Mouse (Mus musculus) heart, postnatal 0 days (tissue): ENCODE measurements around the gene Havcr2. TPM values are rescaled to one million over a fixed set of nuclear protein-coding genes. Genes with fewer than 3 reads are reported as not detected.

Experiments
- ATAC-seq: fragments of 200-750 bp; cut with Nextera tagmentation; 2 replicates; pipeline ENCODE4 v1.8.0; 2017; ENCODE audit warnings: low read depth, moderate number of reproducible peaks, moderate library complexity; ENCODE audit not compliant: insufficient read depth
- DNase-seq: peaks from one replicate; pipeline ENCODE4 v3.0.0-alpha.2; 2016; ENCODE audit warnings: low spot score
- H3K27ac ChIP-seq: fragments of 300-500 bp; sonication (generic); 2 replicates; pipeline ENCODE4 v1.5.1; 2014; ENCODE audit warnings: low read depth, mild to moderate bottlenecking
- H3K27me3 ChIP-seq: fragments of 300-500 bp; sonication (generic); 2 replicates; pipeline ENCODE4 v1.6.1; 2014; ENCODE audit warnings: low read length, mixed read lengths; ENCODE audit not compliant: control insufficient read depth, insufficient read depth
- H3K36me3 ChIP-seq: fragments of 300-500 bp; sonication (generic); replicated peaks from 2 replicates; pipeline ENCODE4 v1.6.1; 2014; ENCODE audit warnings: low read length, mixed read lengths; ENCODE audit not compliant: control insufficient read depth, insufficient read depth
- H3K4me1 ChIP-seq: fragments of 300-500 bp; sonication (generic); 2 replicates; pipeline ENCODE4 v1.6.1; 2014; ENCODE audit warnings: antibody characterized with exemption; ENCODE audit not compliant: control insufficient read depth, insufficient read depth
- H3K4me2 ChIP-seq: fragments of 300-500 bp; sonication (generic); 2 replicates; pipeline ENCODE4 v1.6.1; 2014; ENCODE audit warnings: low read depth, mild to moderate bottlenecking, low read length, moderate library complexity
- H3K4me3 ChIP-seq: fragments of 300-500 bp; sonication (generic); 2 replicates; pipeline ENCODE4 v1.5.1; 2014; ENCODE audit warnings: low read depth, low read length
- H3K9ac ChIP-seq: fragments of 300-500 bp; sonication (generic); replicated peaks from 2 replicates; pipeline ENCODE4 v1.6.1; 2014; ENCODE audit warnings: low read depth, low read length, mixed read lengths
- H3K9me3 ChIP-seq: fragments of 300-500 bp; sonication (generic); replicated peaks from 2 replicates; pipeline ENCODE4 v1.6.1; 2016; ENCODE audit warnings: low read length; ENCODE audit not compliant: control insufficient read depth
- CTCF ChIP-seq: IDR thresholded peaks from 2 replicates; pipeline ENCODE4 v1.5.1; 2016; ENCODE audit warnings: antibody characterized with exemption, control low read depth, low read depth
- EP300 ChIP-seq: IDR thresholded peaks from 2 replicates; pipeline ENCODE4 v1.6.1; 2016; ENCODE audit warnings: antibody characterized with exemption, low read depth
- WGBS: fragments of 180-500 bp; shearing (Covaris S2); extraction: QIAGEN DNeasy Blood & Tissue Kit; methylation state at CpG from one replicate; pipeline ENCODE4 v1.1.7; 2014; 5-methylcytosine and 5-hydroxymethylcytosine counted together
- polyA plus RNA-seq: library from polyadenylated mRNA; unstranded; fragments of >200 nt; fragmentation: Nextera tagmentation; extraction: Ambion mirVana; gene quantifications from 2 replicates; pipeline ENCODE4 v1.2.1, GENCODE M21; 2015
- total RNA-seq: library from RNA; depleted of rRNA; stranded (reverse); fragments of >200 nt; gene quantifications from 2 replicates; pipeline ENCODE4 v1.2.3, GENCODE M21; 2014; ENCODE audit warnings: low replicate concordance; rRNA removed

The Havcr2 gene
- total RNA-seq (1.7 TPM in 1 of 2 replicates, not detected in the other), polyA plus RNA-seq (0.07 and 0.11 TPM in 2 replicates)

DNA sequence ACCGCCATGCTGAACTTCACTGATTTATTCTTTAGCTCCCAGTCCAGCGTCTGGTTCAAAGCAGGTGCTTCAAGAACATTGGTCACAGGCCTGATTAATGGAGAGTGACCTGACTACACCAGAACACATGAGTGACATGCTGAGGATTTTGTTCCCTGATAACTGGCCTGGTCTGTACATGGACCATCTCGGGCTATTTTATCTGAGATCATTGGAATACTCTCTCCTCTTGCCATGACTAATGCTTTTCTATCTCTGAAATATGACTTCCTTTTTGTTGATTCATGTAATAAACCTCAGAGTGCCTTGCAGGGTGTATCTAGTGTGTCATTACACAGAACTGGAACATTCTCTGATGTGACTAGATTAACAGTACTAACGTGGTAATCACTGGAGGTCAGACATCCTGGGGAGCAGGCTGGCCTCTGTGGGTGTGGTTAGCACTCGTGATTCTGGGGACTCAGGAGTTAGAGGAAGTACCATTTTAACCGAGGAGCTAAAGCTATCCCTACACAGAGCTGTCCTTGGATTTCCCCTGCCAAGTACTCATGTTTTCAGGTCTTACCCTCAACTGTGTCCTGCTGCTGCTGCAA, at the start of gene Havcr2:
TSS of gene Havcr2 (plus strand) at position 483 of the 593 bp plus-strand sequence.
- no peak for DNase-seq
- ATAC-seq, result no peak
- WGBS, result 62% methylated on average over 6 of the region's 6 CpGs
- H3K9ac ChIP-seq, result no peak within 1 kb of the TSS
- no peak within 1 kb of the TSS for H3K4me2 ChIP-seq
- no peak for TF ChIP-seq EP300
- TF ChIP-seq CTCF, result no peak
- H3K36me3 ChIP-seq, result no peaks in the 10 kb centered on the region
- H3K27ac ChIP-seq, result no peak within 1 kb of the TSS
- no peaks in the 10 kb centered on the region for H3K9me3 ChIP-seq
- no peaks in the 10 kb centered on the region for H3K27me3 ChIP-seq
- H3K4me3 ChIP-seq, result no peak within 1 kb of the TSS
- H3K4me1 ChIP-seq, result no peaks in the 10 kb centered on the region

DNA sequence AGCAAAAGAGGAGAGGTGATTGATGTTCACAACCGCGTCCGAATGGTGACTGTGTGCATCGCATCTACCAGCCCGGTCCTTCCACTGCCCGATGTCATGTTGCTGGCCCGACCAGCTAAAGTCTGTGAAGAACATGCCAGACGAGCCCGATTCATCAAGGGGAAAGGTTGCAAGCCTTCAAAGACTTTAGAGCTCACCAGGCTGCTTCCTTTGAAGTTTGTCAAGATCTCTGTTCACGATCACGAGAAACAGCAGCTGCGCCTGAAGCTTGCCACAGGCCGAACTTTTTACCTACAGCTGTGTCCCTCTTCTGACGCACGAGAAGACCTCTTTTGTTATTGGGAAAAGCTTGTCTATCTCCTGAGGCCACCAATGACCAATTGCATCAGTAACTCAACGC, 49.7 kb upstream of the Havcr2 start:
- no peak for ATAC-seq
- H3K9me3 ChIP-seq, result no peaks in the 10 kb centered on the region
- TF ChIP-seq CTCF (no peak), EP300 (no peak)
- no peak overlapping the region for H3K27ac ChIP-seq
- no peaks in the 10 kb centered on the region for H3K36me3 ChIP-seq
- WGBS, result 82% methylated on average over 16 of the region's 16 CpGs
- no peaks in the 10 kb centered on the region for H3K27me3 ChIP-seq
- no peak overlapping the region for H3K4me3 ChIP-seq
- DNase-seq, result no peak
- H3K4me2 ChIP-seq, result no peak overlapping the region
- H3K4me1 ChIP-seq, result no peaks in the 10 kb centered on the region
- H3K9ac ChIP-seq, result no peak overlapping the region

GRCm38 (mm10) chr11:46406721-46407120, 48.0 kb upstream of the Havcr2 start:
- DNase-seq, result no peak
- no peak for TF ChIP-seq EP300
- TF ChIP-seq CTCF, result no peak
- H3K4me3 ChIP-seq, result no peak overlapping the region
- H3K9ac ChIP-seq, result no peak overlapping the region
- no peaks in the 10 kb centered on the region for H3K9me3 ChIP-seq
- H3K27ac ChIP-seq, result no peak overlapping the region
- 33% methylated on average over 10 of the region's 10 CpGs for WGBS
- no peak for ATAC-seq
- no peaks in the 10 kb centered on the region for H3K4me1 ChIP-seq
- peak overlapping the region; percentile 8; the same call in 1 of the 2 replicates for H3K4me2 ChIP-seq
- H3K27me3 ChIP-seq, result no peaks in the 10 kb centered on the region
- no peaks in the 10 kb centered on the region for H3K36me3 ChIP-seq

- Histone ChIP-seq H3K9me3 (no peaks in the 10 kb centered on the region), H3K4me1 (no peaks in the 10 kb centered on the region), H3K27ac (no peak overlapping the region), H3K4me3 (no peak overlapping the region), H3K27me3 (no peaks in the 10 kb centered on the region), H3K36me3 (no peaks in the 10 kb centered on the region), H3K9ac (no peak overlapping the region), H3K4me2 (no peak overlapping the region)
- WGBS, result 36% methylated on average over 2 of the region's 2 CpGs
- DNase-seq, result no peak
- ATAC-seq, result no peak
- TF ChIP-seq CTCF, result no peak
- no peak for TF ChIP-seq EP300
Measured at GRCm38 (mm10) chr11:46410018-46410563, 44.6 kb upstream of the Havcr2 start.

- DNase-seq (no peak), ATAC-seq (no peak)
- Histone ChIP-seq H3K4me1 (no peaks in the 10 kb centered on the region), H3K4me2 (no peak overlapping the region), H3K27ac (no peak overlapping the region), H3K36me3 (no peaks in the 10 kb centered on the region), H3K9me3 (no peaks in the 10 kb centered on the region), H3K27me3 (no peaks in the 10 kb centered on the region), H3K9ac (no peak overlapping the region), H3K4me3 (no peak overlapping the region)
- 83% methylated on average over 1 of the region's 1 CpGs for WGBS
- no peak for TF ChIP-seq EP300
- no peak for TF ChIP-seq CTCF
Measured at GRCm38 (mm10) chr11:46418438-46418837, 36.3 kb upstream of the Havcr2 start.

- no peak for TF ChIP-seq CTCF
- TF ChIP-seq EP300, result no peak
- H3K27ac ChIP-seq, result no peak overlapping the region
- ATAC-seq (no peak), DNase-seq (no peak)
- no peaks in the 10 kb centered on the region for H3K27me3 ChIP-seq
- H3K4me1 ChIP-seq, result no peaks in the 10 kb centered on the region
- H3K4me2 ChIP-seq, result no peak overlapping the region
- no peaks in the 10 kb centered on the region for H3K9me3 ChIP-seq
- no peaks in the 10 kb centered on the region for H3K36me3 ChIP-seq
- H3K4me3 ChIP-seq, result no peak overlapping the region
- no peak overlapping the region for H3K9ac ChIP-seq
- WGBS, result 78% methylated on average over 5 of the region's 5 CpGs
Measured at GRCm38 (mm10) chr11:46418860-46419259, 35.9 kb upstream of the Havcr2 start.
